Mouse (Mus musculus) splenic B cell, adult 2 months (primary cell): ENCODE data around the gene Zfp865.
"Not testable (repeated sequence)": the region's sequence is repeated elsewhere in the genome, so short reads cannot be mapped to it uniquely, and the experiment has no call there.

Source experiments
- DNase-seq: peaks from one replicate; pipeline ENCODE4 v3.0.0-alpha.2; 2011; ENCODE audit warnings: low read depth, low spot score
- H3K27me3 ChIP-seq: 2 replicates; pipeline ENCODE4 v1.6.1; 2012; ENCODE audit warnings: mild to moderate bottlenecking, low read length, moderate library complexity, mixed read lengths; ENCODE audit not compliant: control insufficient read depth, poor library complexity, insufficient read depth, severe bottlenecking
- H3K36me3 ChIP-seq: 2 replicates; pipeline ENCODE4 v1.6.1; 2012; ENCODE audit warnings: mild to moderate bottlenecking, low read length, moderate library complexity, mixed read lengths; ENCODE audit not compliant: control insufficient read depth, poor library complexity, insufficient read depth, severe bottlenecking

Zfp865 gene

DNA sequence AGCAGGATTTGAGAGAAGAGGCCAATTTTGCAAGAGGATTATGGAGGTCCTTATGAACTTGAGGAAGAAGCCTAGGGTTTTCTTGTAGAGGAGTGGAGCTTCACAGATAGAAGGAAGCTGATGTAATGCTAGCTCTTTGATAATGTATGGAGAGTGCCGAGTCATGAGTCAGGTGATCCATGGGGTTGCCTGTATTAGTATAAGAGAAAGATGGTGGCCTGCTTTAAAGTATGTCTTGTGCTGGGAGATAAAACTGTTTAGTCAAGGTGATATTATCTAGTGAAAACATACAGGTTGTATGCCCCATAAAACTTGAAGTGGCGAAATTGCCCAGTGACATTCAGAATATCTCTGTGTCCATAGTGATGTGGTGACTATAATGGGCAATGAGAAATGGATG is 56.8 kb downstream of the Zfp865 start:
- DNase-seq: no peak

DNA sequence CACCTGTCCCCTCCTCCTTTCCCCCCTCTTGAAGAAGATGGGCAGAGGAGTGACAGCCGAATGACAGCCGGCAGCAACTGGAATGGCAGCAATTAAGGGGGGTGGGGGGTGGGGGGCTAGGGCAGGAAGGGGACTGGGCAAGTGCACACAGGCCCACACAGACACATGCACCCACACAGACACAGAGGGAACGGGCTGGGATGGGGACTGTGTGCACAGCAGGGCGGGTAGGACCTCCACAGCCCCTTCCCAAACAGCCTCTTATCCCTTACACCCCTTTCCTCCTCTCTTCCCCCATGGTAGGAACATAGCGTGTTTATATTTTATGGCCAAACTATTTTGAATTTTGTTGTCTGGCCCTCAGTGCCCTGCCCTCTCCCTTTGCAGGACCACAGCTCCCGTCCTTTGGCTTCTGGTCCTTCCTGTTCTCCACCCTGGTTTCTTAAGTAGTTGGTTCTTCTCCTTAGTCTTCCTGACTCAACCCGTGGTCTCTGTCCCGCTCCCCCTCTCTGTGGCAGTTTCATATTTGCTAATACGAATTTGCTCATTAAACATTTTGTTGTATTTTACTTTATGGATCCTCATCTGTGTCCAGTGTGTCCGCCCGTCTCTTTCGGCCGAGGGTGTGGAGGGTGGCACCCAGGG is 59.3 kb downstream of the Zfp865 start:
- H3K36me3 ChIP-seq: peaks cover 15% of the 10 kb centered on the region
- H3K27me3 ChIP-seq, DNase-seq: not testable (repeated sequence)

More for the DNA sequence above, 56.8 kb downstream of the Zfp865 start:
- H3K36me3 ChIP-seq: peaks cover 26% of the 10 kb centered on the region
- no peaks in the 10 kb centered on the region for H3K27me3 ChIP-seq

DNA sequence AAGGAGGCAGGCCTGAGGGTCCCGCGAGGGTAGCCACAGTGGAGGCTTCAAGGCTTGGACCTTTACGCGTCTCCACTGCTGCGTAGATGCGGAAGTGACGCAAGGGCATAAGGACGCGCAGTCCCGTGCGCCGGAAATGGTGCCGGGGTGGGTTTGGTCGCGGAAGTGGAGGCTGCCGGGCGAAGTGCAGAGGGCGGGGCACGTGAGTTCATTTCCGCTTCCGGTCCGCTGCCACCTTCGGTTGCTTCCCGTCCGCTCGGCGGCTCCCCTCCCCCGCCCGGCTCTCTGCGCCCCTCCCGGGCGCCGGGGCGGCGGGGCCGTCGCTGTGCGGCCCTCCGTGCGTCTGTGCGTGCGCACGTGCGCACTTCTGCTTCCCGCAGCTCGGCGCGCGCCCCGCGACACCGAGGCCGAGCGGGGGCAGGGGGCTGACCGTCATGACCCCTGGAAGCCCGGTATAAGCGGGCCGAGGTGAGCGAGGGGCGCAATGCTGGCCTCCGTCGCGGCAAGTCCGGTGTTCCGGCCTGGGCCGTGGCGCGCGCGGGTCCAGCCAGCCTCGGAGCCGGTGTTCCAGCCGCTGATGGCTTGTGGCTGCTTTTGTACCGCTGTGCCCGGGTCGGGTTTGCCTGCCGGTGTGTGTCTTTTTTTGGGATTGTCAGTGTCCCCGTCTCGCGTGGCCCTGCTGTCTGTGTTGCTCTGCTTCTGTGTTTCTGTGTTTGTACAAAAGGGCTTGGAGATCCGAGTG is 60.0 kb downstream of the Zfp865 start, which contains the start of gene Epn1:
TSS of gene Epn1 (plus strand) at position 226 of the 742 bp plus-strand sequence.
- Histone ChIP-seq H3K36me3 (peaks cover 14% of the 10 kb centered on the region), H3K27me3 (no peaks in the 10 kb centered on the region)
- DNase-seq: peak; percentile 98

DNA sequence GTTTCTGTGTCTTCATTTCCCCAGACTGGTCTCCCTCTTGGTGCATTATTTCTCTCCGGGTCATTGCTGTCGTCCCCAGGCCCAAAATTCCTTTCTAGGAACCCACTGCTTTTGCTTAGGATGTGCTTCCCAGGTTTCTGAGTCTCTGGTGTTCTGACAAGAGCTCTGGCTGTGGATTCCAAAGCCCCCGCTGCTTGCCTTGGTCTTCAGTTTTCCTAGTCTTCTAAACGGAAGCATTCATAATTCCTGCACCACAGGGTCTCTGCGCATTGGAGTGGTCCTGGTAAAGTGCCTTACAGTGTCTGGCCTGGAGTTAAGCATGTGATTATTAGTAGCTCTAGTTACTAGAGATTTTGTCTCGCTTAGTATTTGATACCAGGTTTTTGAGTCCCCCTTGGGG is 60.6 kb downstream of the Zfp865 start:
- DNase-seq: no peak
- no peaks in the 10 kb centered on the region for H3K27me3 ChIP-seq
- peaks cover 16% of the 10 kb centered on the region for H3K36me3 ChIP-seq

GRCm38 (mm10) chr7:5081241-5081640 is 61.1 kb downstream of the Zfp865 start:
- DNase-seq: no peak
- peaks cover 16% of the 10 kb centered on the region for H3K36me3 ChIP-seq
- H3K27me3 ChIP-seq: no peaks in the 10 kb centered on the region

GRCm38 (mm10) chr7:5081939-5082338 is 61.8 kb downstream of the Zfp865 start:
- peaks cover 14% of the 10 kb centered on the region for H3K36me3 ChIP-seq
- no peaks in the 10 kb centered on the region for H3K27me3 ChIP-seq
- DNase-seq: no peak

- peaks cover 7% of the 10 kb centered on the region for H3K36me3 ChIP-seq
- no peaks in the 10 kb centered on the region for H3K27me3 ChIP-seq
- DNase-seq: peak; percentile 89
These were observed 63.3 kb downstream of the Zfp865 start for GRCm38 (mm10) chr7:5083325-5084105.

DNA sequence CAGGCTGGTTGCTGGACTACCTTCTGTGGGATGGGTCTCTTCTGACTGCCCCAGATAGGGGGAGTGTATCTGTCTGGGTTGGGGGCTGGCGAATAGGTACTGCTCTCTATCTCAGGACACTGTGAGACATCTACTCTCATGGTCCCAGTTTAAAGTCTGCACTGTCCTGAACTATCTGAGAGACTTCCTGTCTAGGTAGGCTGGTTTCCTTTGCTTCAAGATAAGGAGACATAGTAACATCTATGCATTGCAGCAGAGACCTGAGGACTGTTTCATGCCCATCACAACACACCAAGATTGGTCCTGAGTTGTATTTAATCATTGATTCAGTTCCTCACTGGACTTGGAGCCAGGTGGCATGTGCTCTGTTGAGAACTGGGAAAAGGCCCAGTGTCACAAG is 65.3 kb downstream of the Zfp865 start:
- DNase-seq: no peak
- Histone ChIP-seq H3K27me3 (no peaks in the 10 kb centered on the region), H3K36me3 (peaks cover 7% of the 10 kb centered on the region)
